Mouse (Mus musculus) embryonic facial prominence, embryonic 10.5 days (tissue): ENCODE data around the gene Dtx3l. TPM values are rescaled to one million over a fixed set of nuclear protein-coding genes. Genes with fewer than 3 reads are reported as not detected.
"Not testable (repeated sequence)": the region's sequence is repeated elsewhere in the genome, so short reads cannot be mapped to it uniquely, and the experiment has no call there.

ENCODE experiments used
- DNase-seq: peaks from one replicate; pipeline ENCODE4 v3.0.0-alpha.2; 2017; ENCODE audit warnings: low spot score
- H3K27ac ChIP-seq: fragments of 300-500 bp; sonication (generic); replicated peaks from 2 replicates; pipeline ENCODE4 v1.5.1; 2016; ENCODE audit warnings: mild to moderate bottlenecking
- H3K27me3 ChIP-seq: fragments of 300-500 bp; sonication (generic); replicated peaks from 2 replicates; pipeline ENCODE4 v1.6.1; 2016; ENCODE audit warnings: low read depth, mild to moderate bottlenecking; ENCODE audit not compliant: poor library complexity, severe bottlenecking
- H3K36me3 ChIP-seq: fragments of 300-500 bp; sonication (generic); replicated peaks from 2 replicates; pipeline ENCODE4 v1.6.1; 2016; ENCODE audit warnings: mild to moderate bottlenecking, moderate library complexity
- H3K4me1 ChIP-seq: fragments of 300-500 bp; sonication (generic); 2 replicates; pipeline ENCODE4 v1.6.1; 2016
- H3K4me3 ChIP-seq: fragments of 300-500 bp; sonication (generic); 2 replicates; pipeline ENCODE4 v1.5.1; 2016; ENCODE audit warnings: mild to moderate bottlenecking, moderate library complexity
- H3K9me3 ChIP-seq: fragments of 300-500 bp; sonication (generic); 2 replicates; pipeline ENCODE4 v1.6.1; 2016; ENCODE audit warnings: mild to moderate bottlenecking
- WGBS: fragments of 180-500 bp; shearing (Covaris S2); methylation state at CpG from one replicate; pipeline ENCODE4 v1.1.7; 2016; 5-methylcytosine and 5-hydroxymethylcytosine counted together
- polyA plus RNA-seq: library from polyadenylated mRNA; unstranded; fragments of >200 nt; fragmentation: Nextera tagmentation; extraction: Ambion mirVana; gene quantifications from 2 replicates; pipeline ENCODE4 v1.2.1, GENCODE M21; 2016

The Dtx3l gene
- polyA plus RNA-seq, 1 experiment from 2014 or later = 2.8 TPM

DNA sequence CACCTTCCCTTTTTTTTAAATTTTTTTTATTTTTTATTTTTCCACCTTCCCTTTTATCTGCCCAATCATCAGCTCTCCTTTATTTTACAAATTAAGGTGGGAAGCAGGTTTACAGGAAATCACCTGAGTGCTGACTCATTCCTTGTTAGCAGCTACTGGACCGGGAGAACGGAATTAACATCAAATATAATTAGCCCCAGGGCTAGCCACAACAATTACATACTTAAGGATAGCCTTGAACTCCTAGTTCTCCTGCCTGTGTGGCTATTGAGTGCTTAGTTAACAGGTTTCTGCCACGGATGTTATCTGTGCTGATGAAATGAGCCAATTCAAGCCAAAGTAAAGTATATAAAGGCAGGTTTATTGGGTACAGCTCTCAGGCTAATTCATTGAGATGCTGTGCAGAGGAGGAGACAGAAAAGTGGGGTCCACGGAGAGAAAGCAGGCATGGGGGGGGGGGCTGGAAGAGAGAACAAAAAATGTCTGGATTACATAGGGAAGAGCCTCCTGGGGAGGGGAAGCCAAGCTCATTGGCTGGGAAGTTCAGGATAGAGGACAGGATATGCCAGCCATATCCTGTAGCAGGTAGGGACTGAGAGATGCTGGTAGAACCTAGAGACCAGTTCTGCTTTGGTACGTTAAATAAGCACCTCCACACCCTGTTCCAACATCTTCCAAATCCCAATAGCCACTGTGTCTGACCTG is 27.6 kb upstream of the Dtx3l start:
- DNase-seq = no peak
- Histone ChIP-seq H3K4me1 (no peaks in the 10 kb centered on the region), H3K36me3 (no peaks in the 10 kb centered on the region), H3K27ac (no peak overlapping the region), H3K27me3 (no peaks in the 10 kb centered on the region), H3K4me3 (no peak overlapping the region), H3K9me3 (no peaks in the 10 kb centered on the region)
- WGBS = 57% methylated on average over 5 of the region's 5 CpGs

DNA sequence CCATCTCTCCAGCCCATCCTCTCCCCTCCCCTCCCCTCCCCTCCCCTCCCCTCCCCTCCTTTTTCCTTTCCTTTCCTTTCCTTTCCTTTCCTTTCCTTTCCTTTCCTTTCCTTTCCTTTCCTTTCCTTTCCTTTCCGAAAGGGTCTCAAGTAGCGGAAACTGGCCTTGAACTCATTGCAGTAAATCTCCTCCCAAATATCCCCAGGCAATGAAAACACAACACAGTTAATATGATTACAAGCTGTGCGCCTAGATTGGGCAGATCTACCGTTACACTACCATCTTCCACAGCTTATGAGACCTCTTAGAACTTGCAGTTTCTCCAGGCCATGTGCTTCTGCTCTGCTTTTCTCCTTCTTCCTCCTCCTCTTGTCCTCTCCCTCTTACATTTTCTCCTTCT is 27.0 kb upstream of the Dtx3l start:
- not testable (repeated sequence) for H3K36me3 ChIP-seq, H3K27me3 ChIP-seq, H3K27ac ChIP-seq, H3K4me1 ChIP-seq, H3K4me3 ChIP-seq, H3K9me3 ChIP-seq, DNase-seq
- WGBS = 44% methylated on average over 3 of the region's 4 CpGs

DNA sequence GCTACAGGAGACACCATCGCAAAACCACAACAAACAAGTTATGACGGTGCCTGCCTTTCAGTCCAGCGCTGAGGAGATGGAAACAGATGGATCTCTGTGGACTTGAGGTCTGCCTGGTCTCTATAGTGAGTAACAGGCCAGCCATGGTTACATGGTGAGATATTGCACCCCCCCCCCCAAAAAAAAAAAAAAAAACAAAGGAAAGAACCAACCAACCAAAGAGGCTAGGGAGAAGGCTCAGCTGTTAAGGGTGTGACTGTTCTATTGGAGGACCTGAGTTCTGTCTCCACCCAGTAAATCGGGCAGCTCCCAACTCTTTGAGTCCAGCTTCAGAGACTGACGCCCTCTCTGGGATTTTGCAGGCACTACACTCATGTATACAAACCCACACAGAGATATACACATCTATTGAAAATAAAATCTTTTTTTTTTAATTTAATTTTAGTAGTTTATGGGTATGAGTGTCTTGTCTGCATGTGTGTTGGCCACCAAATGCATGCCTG is 13.7 kb upstream of the Dtx3l start:
- Histone ChIP-seq H3K4me1 (no peaks in the 10 kb centered on the region), H3K36me3 (no peaks in the 10 kb centered on the region), H3K27ac (no peak overlapping the region), H3K4me3 (no peak overlapping the region), H3K27me3 (no peaks in the 10 kb centered on the region), H3K9me3 (no peaks in the 10 kb centered on the region)
- 89% methylated on average over 5 of the region's 5 CpGs for WGBS
- no peak for DNase-seq

DNA sequence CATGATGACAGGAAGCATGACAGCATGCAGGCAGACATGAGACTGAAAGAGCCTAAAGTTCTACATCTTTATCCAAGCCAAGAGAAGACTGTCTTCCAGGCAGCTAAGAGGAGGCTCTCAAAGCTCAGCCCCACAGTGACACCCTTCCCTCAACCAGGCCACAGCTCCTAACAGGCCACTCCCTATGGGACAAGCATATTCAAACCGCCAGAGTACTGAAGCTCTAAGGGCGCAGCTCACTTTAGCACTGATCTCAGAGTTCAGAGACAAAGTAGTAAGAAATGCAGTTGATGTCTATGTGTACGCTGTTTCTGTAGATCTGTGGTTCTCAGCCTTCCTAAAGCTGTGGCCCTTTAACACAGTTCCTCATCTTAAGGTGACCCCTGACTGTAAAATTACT is 12.3 kb upstream of the Dtx3l start:
- Histone ChIP-seq H3K36me3 (no peaks in the 10 kb centered on the region), H3K9me3 (no peaks in the 10 kb centered on the region), H3K27ac (no peak overlapping the region), H3K4me1 (no peaks in the 10 kb centered on the region), H3K4me3 (no peak overlapping the region), H3K27me3 (no peaks in the 10 kb centered on the region)
- DNase-seq = no peak
- WGBS = 88% methylated on average over 3 of the region's 3 CpGs

DNA sequence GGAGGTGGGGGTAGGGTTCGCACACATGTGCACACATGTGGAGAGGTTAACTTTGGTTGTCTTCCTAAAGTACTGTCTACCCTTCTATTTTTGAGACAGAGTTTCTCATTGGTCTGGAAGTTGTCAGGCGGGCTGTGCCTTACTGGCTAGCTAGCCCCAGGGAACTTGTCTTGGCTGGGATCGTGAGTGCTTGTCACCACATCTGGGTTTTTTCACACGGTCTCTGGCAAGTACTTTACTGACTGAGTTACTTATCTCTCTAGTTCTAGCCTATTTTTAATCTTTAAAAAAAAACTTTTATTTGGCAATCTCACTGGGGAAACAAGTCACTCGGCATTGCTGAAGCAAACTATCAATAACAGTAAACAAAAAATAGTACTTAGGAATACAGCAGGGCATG is 10.3 kb upstream of the Dtx3l start:
- H3K27ac ChIP-seq = no peak overlapping the region
- H3K4me3 ChIP-seq = no peak overlapping the region
- no peaks in the 10 kb centered on the region for H3K4me1 ChIP-seq
- no peaks in the 10 kb centered on the region for H3K27me3 ChIP-seq
- DNase-seq = no peak
- no peaks in the 10 kb centered on the region for H3K9me3 ChIP-seq
- H3K36me3 ChIP-seq = no peaks in the 10 kb centered on the region
- 84% methylated on average over 5 of the region's 5 CpGs for WGBS

DNA sequence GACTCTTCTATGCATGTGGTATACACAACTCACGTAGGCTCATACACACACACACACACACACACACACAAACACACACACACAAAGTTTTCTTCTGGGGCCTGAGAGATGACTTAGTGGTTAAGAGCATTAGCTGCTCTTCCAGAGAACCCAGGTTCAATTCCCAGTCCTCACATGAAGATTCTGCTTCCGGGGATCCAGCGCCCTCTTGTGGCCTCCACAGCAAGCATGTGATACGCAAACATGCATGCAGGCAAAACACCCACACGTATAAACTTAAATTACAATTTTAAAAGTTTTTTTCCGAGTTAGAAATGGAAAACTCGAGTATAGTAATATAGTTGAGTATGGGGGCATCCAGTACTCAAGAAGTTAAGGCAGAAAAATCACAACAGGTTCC is 2.4 kb upstream of the Dtx3l start:
- no peak overlapping the region for H3K4me3 ChIP-seq
- 86% methylated on average over 7 of the region's 7 CpGs for WGBS
- H3K9me3 ChIP-seq = no peaks in the 10 kb centered on the region
- peaks cover 10% of the 10 kb centered on the region for H3K4me1 ChIP-seq
- DNase-seq = no peak
- peaks cover 27% of the 10 kb centered on the region for H3K27me3 ChIP-seq
- H3K36me3 ChIP-seq = no peaks in the 10 kb centered on the region
- H3K27ac ChIP-seq = no peak overlapping the region

DNA sequence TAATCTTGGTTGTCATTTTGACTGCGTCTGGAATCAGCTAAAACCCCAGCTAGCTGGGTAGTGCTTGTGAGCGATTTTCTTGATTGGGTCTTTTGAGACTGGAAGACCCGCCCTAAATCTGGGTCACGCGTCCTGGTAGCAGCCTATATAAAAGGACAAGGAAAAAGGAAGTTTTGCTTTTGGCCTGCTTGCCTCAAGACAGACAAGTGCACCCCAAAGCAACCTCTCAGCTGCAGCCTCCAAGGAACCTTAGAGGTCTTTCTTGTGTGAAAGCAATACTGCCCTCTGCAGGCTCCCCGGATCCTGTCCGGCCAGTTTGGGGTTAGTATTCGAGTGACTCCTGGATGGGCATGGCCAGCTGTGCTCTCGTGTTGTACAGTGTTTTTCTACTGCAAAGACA is 739 bp upstream of the Dtx3l start:
- Histone ChIP-seq H3K27ac (no peak overlapping the region), H3K9me3 (no peaks in the 10 kb centered on the region), H3K4me3 (peak overlapping the region; percentile 66), H3K4me1 (peaks cover 10% of the 10 kb centered on the region), H3K36me3 (no peaks in the 10 kb centered on the region), H3K27me3 (peaks cover 30% of the 10 kb centered on the region)
- DNase-seq = peak; percentile 74
- WGBS = 16% methylated on average over 9 of the region's 9 CpGs

DNA sequence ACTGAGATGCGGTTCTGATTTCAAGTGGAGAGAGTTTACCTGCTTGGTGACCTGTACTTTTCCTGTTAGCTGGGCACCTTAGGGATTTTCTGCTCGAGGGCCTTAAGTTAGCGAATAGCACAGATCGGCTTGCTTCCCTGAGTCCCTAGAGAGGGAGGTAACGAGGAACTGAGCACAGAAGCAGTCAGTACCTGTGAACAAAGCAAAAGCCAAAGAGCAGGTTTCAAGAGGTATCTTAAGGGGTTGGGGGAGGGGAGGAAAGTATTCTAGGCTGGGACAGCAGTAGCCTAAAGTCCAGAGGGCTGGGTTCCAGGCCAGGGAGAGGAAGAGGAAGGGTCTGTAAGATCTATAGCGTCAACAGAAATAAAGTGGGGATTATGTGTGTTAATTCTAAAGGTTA is 310 bp upstream of the Dtx3l start:
- no peaks in the 10 kb centered on the region for H3K36me3 ChIP-seq
- peak overlapping the region; percentile 77; the same call in 1 of the 2 replicates for H3K27ac ChIP-seq
- H3K4me1 ChIP-seq = peaks cover 10% of the 10 kb centered on the region
- peaks cover 30% of the 10 kb centered on the region for H3K27me3 ChIP-seq
- H3K9me3 ChIP-seq = no peaks in the 10 kb centered on the region
- peak overlapping the region; percentile 66 for H3K4me3 ChIP-seq
- WGBS = 3% methylated on average over 6 of the region's 6 CpGs
- no peak for DNase-seq

DNA sequence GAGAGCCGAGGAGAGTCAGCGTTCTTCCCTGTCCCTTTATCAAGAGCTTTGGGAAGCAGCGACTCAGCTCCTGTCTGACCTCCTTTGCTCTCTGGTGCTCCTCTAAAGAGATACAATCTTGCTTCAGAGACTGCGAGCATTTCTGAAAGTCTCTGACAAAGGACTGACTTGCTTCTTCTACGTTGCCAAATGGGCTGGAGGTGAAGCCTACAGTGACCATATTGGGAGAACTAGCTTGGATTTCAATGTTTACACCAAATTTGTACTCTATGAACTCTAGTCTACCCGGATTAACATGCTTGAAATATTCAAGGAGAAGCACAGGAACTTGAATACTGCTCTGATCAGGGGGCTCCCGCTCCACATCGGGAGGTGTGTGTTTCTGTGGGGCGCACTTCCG is 5.8 kb downstream of the Dtx3l start:
- Histone ChIP-seq H3K27ac (no peak overlapping the region), H3K4me3 (no peak overlapping the region), H3K27me3 (peaks cover 13% of the 10 kb centered on the region), H3K4me1 (no peaks in the 10 kb centered on the region; the same call in 1 of the 2 replicates), H3K9me3 (no peaks in the 10 kb centered on the region), H3K36me3 (no peaks in the 10 kb centered on the region)
- 84% methylated on average over 10 of the region's 10 CpGs for WGBS
- DNase-seq = no peak

DNA sequence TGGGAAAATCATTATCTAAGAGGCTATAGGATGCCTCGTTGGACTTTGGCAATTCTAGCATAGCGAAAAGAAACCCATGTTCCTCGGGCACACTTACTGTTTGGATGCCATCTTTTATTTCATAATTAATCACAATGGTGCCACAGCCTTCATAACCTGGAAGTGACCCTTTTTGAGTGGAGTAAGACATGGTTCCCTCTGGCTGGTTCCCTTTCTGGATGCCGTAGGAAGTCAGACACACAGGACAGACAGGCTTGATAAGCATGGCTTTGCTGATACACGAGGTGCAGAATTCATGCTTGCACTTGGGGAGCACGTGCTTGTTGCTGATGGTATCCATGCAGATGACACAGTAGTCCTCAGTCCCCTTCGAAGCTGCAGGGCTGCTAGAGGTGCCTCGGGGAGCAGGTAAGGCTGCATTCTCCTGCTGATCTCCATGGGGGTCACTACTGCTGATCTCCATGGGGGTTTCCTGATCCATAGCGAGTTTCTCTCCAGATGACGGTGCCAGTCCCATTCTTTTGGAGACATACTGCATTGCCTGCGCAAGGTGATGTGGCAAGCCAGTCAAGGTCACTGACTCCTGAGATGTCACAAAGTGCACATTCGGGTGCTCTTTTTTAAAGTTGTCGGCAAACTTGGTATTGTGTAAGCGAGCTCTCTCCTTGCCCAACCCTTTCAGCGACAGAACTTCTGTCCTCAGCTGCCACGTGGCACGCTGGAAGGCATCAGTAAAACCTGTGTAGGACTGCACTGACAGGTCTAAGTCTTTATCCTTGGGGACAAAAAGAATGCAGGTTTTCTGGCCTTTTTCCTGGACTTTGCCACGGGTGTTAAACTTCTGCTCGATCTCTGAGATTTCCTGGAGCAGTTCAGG is 6.5 kb downstream of the Dtx3l start:
- H3K4me3 ChIP-seq = no peak overlapping the region
- H3K36me3 ChIP-seq = no peaks in the 10 kb centered on the region
- peaks cover 7% of the 10 kb centered on the region for H3K27me3 ChIP-seq
- H3K4me1 ChIP-seq = no peaks in the 10 kb centered on the region
- no peaks in the 10 kb centered on the region for H3K9me3 ChIP-seq
- WGBS = 88% methylated on average over 19 of the region's 19 CpGs
- no peak for DNase-seq
- no peak overlapping the region for H3K27ac ChIP-seq

DNA sequence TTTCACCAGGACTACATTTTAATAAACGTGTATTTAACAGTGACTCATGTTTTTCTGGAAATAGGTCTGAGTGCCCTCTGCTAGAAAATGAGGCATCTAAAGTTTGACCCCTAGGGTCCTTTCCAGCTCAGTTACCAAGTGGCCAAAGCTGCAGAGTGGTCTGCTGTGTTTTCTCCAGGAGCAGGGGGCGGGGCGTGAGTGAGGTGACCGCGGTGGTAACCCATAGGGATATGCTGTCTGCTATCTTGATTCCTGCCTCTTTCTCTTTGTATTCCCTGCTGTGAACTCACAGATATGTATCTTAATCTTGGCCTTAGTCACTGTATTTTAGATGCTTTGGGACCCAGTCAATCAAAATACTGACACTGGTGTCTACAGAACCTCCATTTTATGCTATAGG is 14.6 kb downstream of the Dtx3l start:
- WGBS = 88% methylated on average over 5 of the region's 5 CpGs

DNA sequence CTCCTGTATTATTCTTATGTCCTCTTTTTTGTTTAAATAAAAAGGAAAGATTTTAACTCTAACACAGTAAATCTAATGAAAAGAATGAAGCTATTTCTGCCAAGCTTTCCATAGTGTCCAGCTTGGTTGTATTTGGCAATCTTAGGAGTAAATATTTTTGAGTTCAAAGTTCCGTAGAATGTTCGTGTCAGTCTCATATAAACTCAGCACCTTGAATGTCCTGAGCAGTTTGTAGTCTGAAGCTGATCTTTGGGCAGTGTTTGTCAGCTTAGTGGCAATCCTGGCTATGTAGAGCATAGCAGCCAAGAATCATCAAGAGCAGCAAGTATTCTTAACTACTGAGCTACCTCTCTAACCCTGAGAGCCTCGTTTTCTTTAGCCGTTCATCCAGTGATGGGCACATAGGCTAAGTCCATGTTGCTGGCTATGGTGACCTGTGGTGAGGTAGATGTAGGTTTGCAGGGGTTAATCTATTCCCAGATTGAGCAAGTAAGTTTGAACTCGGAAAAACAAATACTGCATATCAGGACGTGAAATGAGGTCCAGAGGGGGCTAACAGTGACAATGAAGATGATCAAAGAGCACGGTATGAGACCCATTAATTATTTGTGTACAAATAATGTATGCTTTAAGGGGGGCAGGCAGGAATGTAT is 15.3 kb downstream of the Dtx3l start:
- no peak for DNase-seq
- 86% methylated on average over 7 of the region's 7 CpGs for WGBS
- Histone ChIP-seq H3K36me3 (no peaks in the 10 kb centered on the region), H3K27ac (no peak overlapping the region), H3K4me3 (no peak overlapping the region), H3K4me1 (no peaks in the 10 kb centered on the region), H3K9me3 (no peaks in the 10 kb centered on the region), H3K27me3 (no peaks in the 10 kb centered on the region)

More for the DNA sequence above, 14.6 kb downstream of the Dtx3l start:
- H3K4me1 ChIP-seq = no peaks in the 10 kb centered on the region
- DNase-seq = no peak
- H3K27ac ChIP-seq = no peak overlapping the region
- no peak overlapping the region for H3K4me3 ChIP-seq
- no peaks in the 10 kb centered on the region for H3K9me3 ChIP-seq
- H3K36me3 ChIP-seq = no peaks in the 10 kb centered on the region
- no peaks in the 10 kb centered on the region for H3K27me3 ChIP-seq
